Mouse (Mus musculus): Measurements from ENCODE around the gene Pik3c2b.

GRCm38 (mm10) chr1:133045861-133046440 lies 484 bp downstream of the Pik3c2b start:
- no peak; the same call in 1 of the 2 replicates for TF ChIP-seq HCFC1 (IDR thresholded peaks at IDR 0.05; ENCODE audit: borderline replicate concordance, insufficient read depth, low read length)
- no peak for TF ChIP-seq ZNF384 (IDR thresholded peaks at IDR 0.05; ENCODE audit: low read depth, low read length)
- no peak for TF ChIP-seq ZC3H11A (IDR thresholded peaks at IDR 0.05; ENCODE audit: borderline replicate concordance, low read depth, low read length)
- TF ChIP-seq CHD2 (IDR thresholded peaks at IDR 0.05; ENCODE audit: low read depth, low read length), result no peak
